Mouse (Mus musculus) heart, postnatal 0 days (tissue): ENCODE data around the gene Dusp22. TPM values are rescaled to one million over a fixed set of nuclear protein-coding genes. Genes with fewer than 3 reads are reported as not detected.

Experiments
- ATAC-seq: fragments of 200-750 bp; cut with Nextera tagmentation; 2 replicates; pipeline ENCODE4 v1.8.0; 2017; ENCODE audit warnings: low read depth, moderate number of reproducible peaks, moderate library complexity; ENCODE audit not compliant: insufficient read depth
- DNase-seq: peaks from one replicate; pipeline ENCODE4 v3.0.0-alpha.2; 2016; ENCODE audit warnings: low spot score
- H3K27ac ChIP-seq: fragments of 300-500 bp; sonication (generic); 2 replicates; pipeline ENCODE4 v1.5.1; 2014; ENCODE audit warnings: low read depth, mild to moderate bottlenecking
- H3K27me3 ChIP-seq: fragments of 300-500 bp; sonication (generic); 2 replicates; pipeline ENCODE4 v1.6.1; 2014; ENCODE audit warnings: low read length, mixed read lengths; ENCODE audit not compliant: control insufficient read depth, insufficient read depth
- H3K36me3 ChIP-seq: fragments of 300-500 bp; sonication (generic); replicated peaks from 2 replicates; pipeline ENCODE4 v1.6.1; 2014; ENCODE audit warnings: low read length, mixed read lengths; ENCODE audit not compliant: control insufficient read depth, insufficient read depth
- H3K4me1 ChIP-seq: fragments of 300-500 bp; sonication (generic); 2 replicates; pipeline ENCODE4 v1.6.1; 2014; ENCODE audit warnings: antibody characterized with exemption; ENCODE audit not compliant: control insufficient read depth, insufficient read depth
- H3K4me2 ChIP-seq: fragments of 300-500 bp; sonication (generic); 2 replicates; pipeline ENCODE4 v1.6.1; 2014; ENCODE audit warnings: low read depth, mild to moderate bottlenecking, low read length, moderate library complexity
- H3K4me3 ChIP-seq: fragments of 300-500 bp; sonication (generic); 2 replicates; pipeline ENCODE4 v1.5.1; 2014; ENCODE audit warnings: low read depth, low read length
- H3K9ac ChIP-seq: fragments of 300-500 bp; sonication (generic); replicated peaks from 2 replicates; pipeline ENCODE4 v1.6.1; 2014; ENCODE audit warnings: low read depth, low read length, mixed read lengths
- H3K9me3 ChIP-seq: fragments of 300-500 bp; sonication (generic); replicated peaks from 2 replicates; pipeline ENCODE4 v1.6.1; 2016; ENCODE audit warnings: low read length; ENCODE audit not compliant: control insufficient read depth
- CTCF ChIP-seq: IDR thresholded peaks from 2 replicates; pipeline ENCODE4 v1.5.1; 2016; ENCODE audit warnings: antibody characterized with exemption, control low read depth, low read depth
- EP300 ChIP-seq: IDR thresholded peaks from 2 replicates; pipeline ENCODE4 v1.6.1; 2016; ENCODE audit warnings: antibody characterized with exemption, low read depth
- WGBS: fragments of 180-500 bp; shearing (Covaris S2); extraction: QIAGEN DNeasy Blood & Tissue Kit; methylation state at CpG from one replicate; pipeline ENCODE4 v1.1.7; 2014; 5-methylcytosine and 5-hydroxymethylcytosine counted together
- polyA plus RNA-seq: library from polyadenylated mRNA; unstranded; fragments of >200 nt; fragmentation: Nextera tagmentation; extraction: Ambion mirVana; gene quantifications from 2 replicates; pipeline ENCODE4 v1.2.1, GENCODE M21; 2015
- total RNA-seq: library from RNA; depleted of rRNA; stranded (reverse); fragments of >200 nt; gene quantifications from 2 replicates; pipeline ENCODE4 v1.2.3, GENCODE M21; 2014; ENCODE audit warnings: low replicate concordance; rRNA removed

Gene Dusp22
- total and polyA plus RNA-seq, 2 experiments from 2014 or later = 7.5 to 15.4 TPM

DNA sequence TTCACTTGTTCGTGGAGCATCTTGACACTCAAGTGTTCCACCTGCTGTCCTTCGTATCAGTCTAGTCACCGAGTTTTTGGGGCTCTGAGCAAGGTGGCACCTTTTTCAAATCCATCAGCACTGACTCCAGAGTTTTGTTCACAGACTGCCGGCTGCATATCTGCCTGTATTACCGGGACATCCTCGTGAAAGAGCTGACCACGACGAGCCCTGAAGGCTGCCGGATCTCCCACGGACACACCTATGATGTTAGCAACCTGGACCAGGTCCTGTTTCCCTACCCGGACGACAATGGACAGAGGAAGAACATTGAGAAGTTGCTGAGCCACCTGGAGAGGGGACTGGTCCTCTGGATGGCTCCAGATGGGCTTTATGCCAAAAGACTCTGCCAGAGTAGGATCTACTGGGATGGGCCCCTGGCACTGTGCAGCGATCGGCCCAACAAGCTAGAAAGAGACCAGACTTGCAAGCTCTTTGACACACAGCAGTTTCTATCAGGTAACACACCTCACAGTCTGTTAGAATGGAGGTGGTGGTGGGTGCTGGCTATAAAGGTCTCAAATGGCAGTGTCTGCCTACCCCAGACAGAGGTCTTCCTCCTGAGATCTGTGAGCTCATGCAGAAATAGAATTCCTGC is 97.6 kb downstream of the Dusp22 start:
- no peaks in the 10 kb centered on the region for H3K4me1 ChIP-seq
- no peak for DNase-seq
- no peak overlapping the region for H3K27ac ChIP-seq
- no peak overlapping the region for H3K4me2 ChIP-seq
- no peaks in the 10 kb centered on the region for H3K36me3 ChIP-seq
- no peak overlapping the region for H3K9ac ChIP-seq
- H3K4me3 ChIP-seq = no peak overlapping the region
- no peak for ATAC-seq
- TF ChIP-seq CTCF = no peak
- TF ChIP-seq EP300 = no peak
- WGBS = 72% methylated on average over 14 of the region's 14 CpGs
- H3K27me3 ChIP-seq = peaks cover under 1% of the 10 kb centered on the region; the same call in 1 of the 2 replicates
- no peaks in the 10 kb centered on the region for H3K9me3 ChIP-seq

- WGBS = 70% methylated on average over 11 of the region's 11 CpGs
- H3K27ac ChIP-seq = no peak overlapping the region
- no peak for DNase-seq
- H3K9ac ChIP-seq = no peak overlapping the region
- H3K4me3 ChIP-seq = no peak overlapping the region
- no peaks in the 10 kb centered on the region for H3K27me3 ChIP-seq
- H3K9me3 ChIP-seq = no peaks in the 10 kb centered on the region
- H3K4me1 ChIP-seq = no peaks in the 10 kb centered on the region
- ATAC-seq = no peak
- TF ChIP-seq CTCF (no peak), EP300 (no peak)
- H3K4me2 ChIP-seq = no peak overlapping the region
- H3K36me3 ChIP-seq = no peaks in the 10 kb centered on the region
These were observed 99.1 kb downstream of the Dusp22 start for GRCm38 (mm10) chr13:30758789-30759381.

DNA sequence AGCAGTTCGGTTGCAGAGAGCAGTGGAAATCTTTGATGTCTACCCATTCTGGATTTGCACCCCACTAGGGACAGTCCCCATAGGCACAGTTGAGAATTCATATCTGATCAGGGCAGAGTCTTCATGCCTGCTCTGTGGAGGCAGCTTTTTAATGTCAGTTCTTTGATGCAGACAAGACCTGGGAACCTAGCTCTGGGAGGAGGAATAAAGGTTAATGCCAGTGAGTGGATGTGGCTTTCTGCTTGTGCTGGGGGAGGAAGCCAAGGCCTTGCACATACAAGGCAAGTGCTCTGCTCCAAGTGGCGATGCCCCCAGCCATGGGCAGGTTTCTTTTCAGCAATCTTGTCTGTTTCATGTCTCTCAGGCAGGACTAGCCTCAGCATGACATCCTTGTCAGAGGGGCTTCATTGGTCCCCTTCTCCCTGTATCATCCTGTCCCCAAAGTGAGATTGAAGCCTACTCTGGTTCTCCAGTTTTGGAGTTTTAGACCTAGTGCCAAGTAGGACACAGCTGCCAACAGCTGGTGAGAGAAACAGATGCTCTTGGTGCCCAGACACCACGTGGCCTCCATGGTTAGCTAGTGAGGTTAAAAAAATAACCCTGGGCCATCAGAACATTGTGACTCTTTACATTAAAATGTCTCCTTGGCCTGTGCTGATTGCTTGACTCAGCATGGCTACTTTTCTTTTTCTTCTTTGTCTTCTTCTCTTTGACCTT is 100.7 kb downstream of the Dusp22 start:
- Histone ChIP-seq H3K4me2 (no peak overlapping the region), H3K4me3 (no peak overlapping the region), H3K27ac (no peak overlapping the region; the same call in 1 of the 2 replicates), H3K36me3 (no peaks in the 10 kb centered on the region), H3K4me1 (no peaks in the 10 kb centered on the region), H3K9me3 (no peaks in the 10 kb centered on the region), H3K27me3 (no peaks in the 10 kb centered on the region), H3K9ac (no peak overlapping the region)
- WGBS = 69% methylated on average over 3 of the region's 3 CpGs
- TF ChIP-seq CTCF = no peak
- TF ChIP-seq EP300 = no peak
- DNase-seq (no peak), ATAC-seq (no peak)

Other genes with a start within 250 kb of the Dusp22 start
- 1,049 and 1,070 TPM in 2 replicates for gene Uqcrfs1, start 114.6 kb upstream of the Dusp22 start, total RNA-seq
- gene Uqcrfs1, start 114.6 kb upstream of the Dusp22 start, polyA plus RNA-seq = 1,491 and 1,508 TPM in 2 replicates
- gene Irf4, start 89.2 kb downstream of the Dusp22 start, total RNA-seq = not detected in 2 replicates
- gene Irf4, start 89.2 kb downstream of the Dusp22 start, polyA plus RNA-seq = 0.03 and 0.04 TPM in 2 replicates